Mouse (Mus musculus) monocyte, adult 2 months (primary cell): ENCODE measurements around the gene Arhgap23.

Experiments used
- DNase-seq, 2 experiments: peaks; one replicate each; pipeline ENCODE4 v3.0.0; 2022; ENCODE audit warnings: low spot score in 2 of 2, low read depth in 1 of 2

Gene Arhgap23

GRCm38 (mm10) chr11:97434704-97435454 is 19.5 kb downstream of the Arhgap23 start:
- DNase-seq: peak; percentile 95

- DNase-seq: peak in 1 of 2 experiments; percentile 68
These were observed 20.6 kb downstream of the Arhgap23 start for GRCm38 (mm10) chr11:97435808-97436491.

- no peak for DNase-seq
These were observed 22.4 kb downstream of the Arhgap23 start for GRCm38 (mm10) chr11:97437745-97438144.

DNA sequence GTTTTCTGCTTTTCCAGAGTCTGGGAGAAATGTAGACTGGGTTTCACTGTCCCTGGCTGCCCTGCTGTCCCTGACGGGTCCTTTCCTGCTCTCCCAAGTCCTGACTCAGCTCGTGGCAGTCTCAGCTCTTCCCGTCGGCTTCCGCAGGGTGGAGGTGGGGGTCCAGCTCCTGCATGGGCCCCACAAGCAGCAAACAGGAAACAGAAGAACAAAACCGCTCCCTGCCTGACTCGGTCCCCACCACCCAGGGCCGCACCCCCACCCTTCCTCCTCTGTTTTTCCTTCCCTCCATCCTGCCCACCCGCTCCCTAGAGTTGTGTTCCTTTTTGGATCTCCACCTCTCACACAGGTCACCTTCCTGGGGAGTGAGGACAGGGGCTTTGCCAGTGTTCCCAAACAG is 23.5 kb downstream of the Arhgap23 start:
- DNase-seq: no peak

DNA sequence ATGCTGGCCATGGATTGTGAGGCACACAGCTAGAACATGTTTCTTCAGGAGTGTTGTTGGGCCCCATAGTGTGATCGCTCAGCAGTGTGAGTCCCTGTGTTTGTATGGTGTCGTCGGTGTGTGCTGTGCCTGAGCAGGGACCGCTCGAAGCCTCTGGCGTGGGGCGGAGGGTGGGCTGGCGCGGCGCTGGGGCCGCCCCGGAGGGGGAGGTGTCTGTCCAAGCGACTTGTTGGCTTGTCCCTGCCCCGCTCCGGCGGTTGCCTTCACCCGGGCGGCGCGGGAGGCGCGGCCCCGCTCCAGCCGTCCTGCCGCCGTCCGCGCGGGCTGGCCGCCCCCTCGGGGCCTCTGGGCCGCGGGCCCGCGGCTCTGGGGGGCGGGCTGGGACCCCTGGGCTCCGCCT is 24.6 kb downstream of the Arhgap23 start:
- no peak for DNase-seq

- DNase-seq: no peak
These were observed 25.1 kb downstream of the Arhgap23 start for GRCm38 (mm10) chr11:97440441-97440881.

DNA sequence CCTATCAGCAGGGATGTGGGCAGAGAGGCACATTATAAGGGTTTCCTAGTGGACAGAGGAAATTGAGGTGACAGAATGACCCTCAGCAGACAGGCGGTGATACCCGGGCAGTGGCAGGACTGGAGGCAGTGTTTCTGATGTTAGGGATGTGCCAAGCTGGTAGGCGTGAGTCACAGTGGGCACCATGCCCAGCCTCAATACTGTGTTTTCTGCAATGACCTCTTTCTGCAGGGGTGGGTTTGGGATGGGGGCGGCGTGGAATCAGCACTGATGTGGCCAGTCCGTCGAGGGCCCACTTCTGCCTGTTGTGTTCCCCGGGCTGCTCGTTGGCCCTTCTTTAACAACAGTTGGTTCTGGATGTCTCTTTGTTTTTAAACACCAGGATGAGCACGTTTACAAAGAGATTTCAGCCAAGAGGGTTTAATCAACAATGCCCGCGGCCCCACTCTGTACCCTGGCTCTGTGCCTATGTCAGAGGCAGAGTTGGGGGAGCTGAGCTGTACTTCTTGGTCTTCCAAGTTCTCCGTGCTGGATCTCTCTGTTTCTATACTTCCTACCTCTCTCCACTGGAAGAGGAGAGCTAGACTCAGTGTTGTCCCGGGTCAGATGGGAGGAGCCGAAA is 25.8 kb downstream of the Arhgap23 start:
- no peak for DNase-seq

GRCm38 (mm10) chr11:97441658-97442125 is 26.4 kb downstream of the Arhgap23 start:
- no peak for DNase-seq

GRCm38 (mm10) chr11:97442891-97443675 is 27.8 kb downstream of the Arhgap23 start:
- DNase-seq: no peak

DNA sequence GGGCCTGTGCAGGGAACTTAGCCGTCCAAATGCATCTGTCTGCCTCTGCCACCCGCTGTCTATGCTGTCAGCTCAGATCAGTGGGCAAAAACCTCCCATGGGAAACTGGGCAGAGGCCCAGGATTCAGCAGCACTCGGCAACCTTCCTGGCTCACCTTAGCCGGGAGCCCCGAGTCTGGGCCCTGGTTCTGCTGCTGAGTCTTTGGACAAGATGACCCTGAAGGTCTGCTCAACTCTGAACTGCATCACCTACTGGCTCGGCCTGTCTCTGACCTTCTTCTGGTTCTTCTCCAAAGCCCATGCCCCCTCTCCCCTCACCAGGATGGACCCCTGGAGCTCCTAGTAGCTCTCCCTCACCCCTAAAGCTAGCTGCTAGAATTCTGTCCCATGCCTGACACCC is 30.3 kb downstream of the Arhgap23 start:
- DNase-seq: no peak

GRCm38 (mm10) chr11:97445999-97446511 is 30.7 kb downstream of the Arhgap23 start:
- DNase-seq: no peak

DNA sequence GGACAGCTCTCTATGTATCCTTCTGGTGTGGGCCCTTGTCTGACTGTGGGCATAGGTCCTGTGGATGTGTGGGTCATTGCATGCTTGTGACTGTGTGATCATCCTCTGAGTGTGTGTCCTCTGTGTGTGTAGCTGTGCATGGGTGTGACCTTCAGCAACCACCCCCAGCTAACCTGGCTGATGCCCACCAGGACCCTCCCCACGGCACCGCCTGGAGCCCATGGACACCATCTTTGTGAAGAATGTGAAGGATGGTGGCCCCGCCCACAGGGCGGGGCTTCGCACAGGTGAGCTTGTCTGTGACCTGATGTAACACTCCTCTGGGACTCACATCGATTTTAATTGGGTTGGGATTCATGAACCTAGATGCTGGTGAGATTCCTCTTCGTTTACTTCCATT is 32.6 kb downstream of the Arhgap23 start:
- no peak for DNase-seq

- DNase-seq: peak; percentile 55 to 56
These were observed 33.5 kb downstream of the Arhgap23 start for GRCm38 (mm10) chr11:97448611-97449394.

- peak in 1 of 2 experiments; percentile 27 for DNase-seq
These were observed 34.4 kb downstream of the Arhgap23 start for GRCm38 (mm10) chr11:97449601-97450293.

GRCm38 (mm10) chr11:97450305-97450922 is 35.1 kb downstream of the Arhgap23 start:
- DNase-seq: no peak

DNA sequence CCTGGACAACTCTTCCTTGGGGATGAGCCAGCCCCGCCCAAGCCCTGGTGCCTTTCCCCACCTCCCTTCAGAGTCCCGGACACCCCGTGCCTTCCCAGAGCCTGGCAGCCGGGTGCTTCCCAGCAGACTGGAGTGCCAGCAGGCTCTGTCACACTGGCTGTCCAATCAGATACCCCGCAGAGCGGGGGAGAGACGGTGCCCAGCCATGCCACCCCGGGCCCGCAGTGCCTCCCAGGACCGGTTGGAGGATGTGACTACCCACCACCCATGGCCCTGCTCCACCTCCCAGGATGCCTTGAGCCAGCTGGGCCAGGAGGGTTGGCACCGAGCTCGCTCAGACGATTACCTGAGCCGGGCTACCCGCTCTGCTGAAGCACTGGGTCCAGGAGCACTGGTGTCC is 36.3 kb downstream of the Arhgap23 start:
- DNase-seq: no peak

GRCm38 (mm10) chr11:97457120-97457519 is 41.8 kb downstream of the Arhgap23 start:
- no peak for DNase-seq

DNA sequence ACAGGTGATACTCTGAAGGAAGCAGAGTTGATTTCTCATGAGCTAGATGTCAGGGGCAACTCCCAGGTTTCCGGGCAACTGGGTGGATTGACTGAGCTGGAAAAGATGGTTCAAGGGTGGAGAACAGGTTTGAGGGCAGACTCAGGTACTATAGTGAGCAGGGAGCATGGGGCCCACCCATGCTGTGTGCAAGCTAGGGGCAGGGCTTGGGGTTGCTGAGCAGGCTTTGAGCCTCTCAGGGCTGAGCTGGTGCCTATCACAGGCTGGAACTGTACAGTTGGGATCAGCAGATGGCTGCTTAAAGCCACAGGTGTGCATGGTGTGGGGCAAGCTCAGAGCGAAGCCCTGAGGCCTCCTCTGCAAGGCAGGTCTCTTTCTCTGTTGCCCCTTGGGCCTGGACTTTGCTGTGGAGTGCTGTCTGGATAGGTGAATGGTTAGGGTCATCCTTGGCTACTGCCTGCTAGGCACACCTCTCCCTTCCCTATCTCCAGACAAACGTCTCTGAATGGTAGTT is 46.0 kb downstream of the Arhgap23 start:
- DNase-seq: no peak

DNA sequence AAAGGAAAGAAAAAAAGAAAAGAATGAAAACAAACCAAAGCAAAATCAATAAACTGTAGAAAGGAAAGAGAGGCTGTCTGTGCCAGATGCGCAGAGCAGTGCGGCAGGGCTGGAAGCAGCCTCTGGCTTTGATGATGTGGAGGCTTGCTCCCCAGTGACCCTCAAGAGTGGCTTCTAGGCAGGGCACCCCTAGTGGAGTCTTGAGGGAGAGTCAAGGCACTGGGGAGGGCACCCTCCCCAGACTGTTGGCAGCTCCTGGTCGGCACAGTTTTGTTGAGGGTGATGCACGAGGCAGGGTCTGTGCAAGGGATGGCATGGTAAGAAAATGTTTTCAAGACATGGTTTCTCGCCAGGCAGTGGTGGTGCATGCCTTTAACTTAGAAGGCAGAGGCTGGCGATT is 47.2 kb downstream of the Arhgap23 start:
- no peak for DNase-seq
